In the genomic region with DNA sequence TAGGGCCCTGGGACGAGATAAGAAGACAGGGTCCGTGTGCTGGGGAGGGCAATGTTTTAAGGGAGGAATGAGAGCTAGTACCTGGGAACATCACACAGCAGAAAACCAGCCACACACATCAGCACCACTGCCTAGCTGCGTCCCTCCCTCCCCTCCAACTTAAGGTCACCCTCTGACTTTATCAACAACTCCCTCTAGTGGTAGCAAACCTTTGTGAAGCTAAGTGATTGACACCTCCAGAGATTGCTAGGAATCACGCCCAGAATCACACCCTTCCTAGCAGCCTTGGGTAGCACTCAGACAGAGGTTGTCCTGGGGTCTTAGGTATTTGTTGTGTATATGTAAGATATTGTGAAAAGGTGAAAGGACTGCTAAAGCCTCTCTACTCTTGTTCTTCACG, we compare ENCODE assay signal across 9 mouse cellular contexts. TPM values are rescaled to one million over a fixed set of nuclear protein-coding genes. Genes with fewer than 3 reads are reported as not detected.
A peak's percentile ranks its signal among the peaks of the same experiment; 100 is the strongest.
DNase-seq lines count a peak whose midpoint lies in the region; ATAC-seq and TF ChIP-seq lines count a peak whose summit lies in the region.
"Had no signal": no experiment of that assay in that cellular context is flagged by ENCODE, and none has a peak within 500 bp of the region (broad histone marks: within the 10 kb centered on the region; RNA-seq: fewer than 3 reads in every experiment).

No protein-coding gene starts in this region.

- no peak overlapping the region for H3K9ac ChIP-seq in hindbrain, postnatal 0 days (replicated peaks; ENCODE audit: low read length)
- H3K9ac ChIP-seq: limb, embryonic 12.5 days had no signal

- no peaks in the 10 kb centered on the region for H3K9me3 ChIP-seq in hindbrain, postnatal 0 days (ENCODE audit: low read length)
- H3K9me3 ChIP-seq: limb, embryonic 12.5 days had no signal

- peaks cover 6% of the 10 kb centered on the region for H3K36me3 ChIP-seq in thymus, adult 2 months (ENCODE audit: control insufficient read depth, insufficient read depth, low read length)
- peaks cover 9% of the 10 kb centered on the region; the same call in 1 of the 2 replicates for H3K36me3 ChIP-seq in hindbrain, postnatal 0 days (ENCODE audit: insufficient read depth, low read length)

- intact Hi-C loops in gastrocnemius, postnatal 36 days (cut with DNase I) = loop anchor here (2.0 kb wide), 1 partner anchor 32 kb away; no protein-coding TSS in a partner anchor
- intact Hi-C loops in heart, postnatal 36 days (cut with DNase I) = no loop called here

- TF ChIP-seq CTCF in thymus, adult 2 months (IDR thresholded peaks at IDR 0.05; ENCODE audit: borderline replicate concordance, control insufficient read depth, extremely low read depth, insufficient read depth, low read length, poor library complexity) = no peak
- peak; percentile 65 for TF ChIP-seq CTCF in hindbrain, postnatal 0 days (IDR thresholded peaks at IDR 0.05; ENCODE audit: low read depth)

- no peak overlapping the region for H3K27ac ChIP-seq in thymus, adult 2 months (ENCODE audit: control insufficient read depth, insufficient read depth, low read length)
- H3K27ac ChIP-seq in hindbrain, postnatal 0 days = no peak overlapping the region
- H3K27ac ChIP-seq: limb, embryonic 12.5 days had no signal

- no peak overlapping the region for H3K4me3 ChIP-seq in thymus, adult 2 months (ENCODE audit: control insufficient read depth, insufficient read depth, low read length)
- H3K4me3 ChIP-seq in hindbrain, postnatal 0 days (ENCODE audit: low read length) = no peak overlapping the region
- H3K4me3 ChIP-seq: limb, embryonic 12.5 days had no signal

- TF ChIP-seq POLR2A in thymus, adult 2 months (IDR thresholded peaks at IDR 0.05; ENCODE audit: control insufficient read depth, extremely low read depth, insufficient read depth, low read length, poor library complexity) = no peak

- ATAC-seq in hindbrain, postnatal 0 days = 0 out of 2 replicates have a peak, but pooled peaks have one; percentile 43

- 83% methylated on average over 5 of the region's 5 CpGs for WGBS in thymus, adult 2 months
- WGBS in hindbrain, postnatal 0 days = 66% methylated on average over 5 of the region's 5 CpGs

- peak; percentile 4 for DNase-seq in gastrocnemius, adult 18-20 months (ENCODE audit: low spot score)
- no peak for DNase-seq in gastrocnemius, postnatal 36 days
- DNase-seq in thymus, adult 2 months = peak; percentile 14
- no peak for DNase-seq in thymus, postnatal 36 days
- peak; percentile 66 for DNase-seq in hindbrain, postnatal 0 days (ENCODE audit: low spot score)
- no peak for DNase-seq in right cerebral cortex, postnatal 4 days
- no peak for DNase-seq in frontal cortex, postnatal 14 days (ENCODE audit: low spot score in 2 of 2)
- no peak for DNase-seq in heart, postnatal 36 days

- H3K4me2 ChIP-seq in hindbrain, postnatal 0 days (ENCODE audit: low read depth, low read length) = no peak overlapping the region
- H3K4me2 ChIP-seq: limb, embryonic 12.5 days had no signal

- H3K4me1 ChIP-seq in thymus, adult 2 months (replicated peaks; ENCODE audit: control insufficient read depth, insufficient read depth, low read length) = no peaks in the 10 kb centered on the region
- no peaks in the 10 kb centered on the region for H3K4me1 ChIP-seq in hindbrain, postnatal 0 days (ENCODE audit: insufficient read depth, low read length)
- H3K4me1 ChIP-seq: limb, embryonic 12.5 days had no signal

- no peaks in the 10 kb centered on the region for H3K27me3 ChIP-seq in thymus, adult 2 months (ENCODE audit: control insufficient read depth, insufficient read depth, low read length)
- H3K27me3 ChIP-seq in hindbrain, postnatal 0 days (ENCODE audit: insufficient read depth, low read length) = no peaks in the 10 kb centered on the region
- H3K27me3 ChIP-seq: limb, embryonic 12.5 days had no signal

RNA-seq across cellular contexts. Expression of gene St8sia1, which starts 56.4 kb away (rescaled TPM):
- under 1 TPM; 0.19 to 0.30 TPM for total RNA-seq in gastrocnemius, adult 18-20 months (2021)
- under 1 TPM; 0.10 to 0.28 TPM for total RNA-seq in gastrocnemius, postnatal 36 days (2021)
- 22.6 and 26.4 TPM in 2 replicates for polyA plus RNA-seq in thymus, adult 2 months (2012; rRNA removed)
- 14.8 and 18.0 TPM in 2 replicates for total RNA-seq in hindbrain, postnatal 0 days (2014; rRNA removed)
- polyA plus RNA-seq in hindbrain, postnatal 0 days (2015; fragmentation: Nextera tagmentation; extraction: Ambion mirVana) = 3.2 and 3.7 TPM in 2 replicates
- total RNA-seq in heart, postnatal 36 days (2021) = under 1 TPM; 0.11 to 0.39 TPM

Comparison
In these comparisons a context has a peak if more than half of its experiments do, and no peak if none do; other contexts are left out.
1. DNase-seq: peak in gastrocnemius, adult 18-20 months (single experiment), thymus, adult 2 months (single experiment) and hindbrain, postnatal 0 days (single experiment); none in gastrocnemius, postnatal 36 days (0 of 2), thymus, postnatal 36 days (0 of 2), right cerebral cortex, postnatal 4 days (single experiment), frontal cortex, postnatal 14 days (0 of 2) and heart, postnatal 36 days (0 of 2).
2. RNA of gene St8sia1, which starts 56.4 kb away (total RNA-seq): 14.8 to 18.0 TPM in hindbrain, postnatal 0 days; 0.11 to 0.39 TPM in heart, postnatal 36 days, 0.19 to 0.30 TPM in gastrocnemius, adult 18-20 months and 0.10 to 0.28 TPM in gastrocnemius, postnatal 36 days; every median in the first group is over 10 times any median in the second.